Mouse (Mus musculus) midbrain, embryonic 15.5 days (tissue): Measurements from ENCODE around the gene Rin2. TPM values are rescaled to one million over a fixed set of nuclear protein-coding genes. Genes with fewer than 3 reads are reported as not detected.
A peak's percentile ranks its signal among the peaks of the same experiment; 100 is the strongest.

Source experiments
- ATAC-seq: fragments of 200-750 bp; cut with Nextera tagmentation; replicated peaks from 2 replicates; pipeline ENCODE4 v1.8.0; 2017; ENCODE audit warnings: moderate TSS enrichment
- H3K27ac ChIP-seq: fragments of 300-500 bp; sonication (generic); 2 replicates; pipeline ENCODE4 v1.5.1; 2015; ENCODE audit warnings: mild to moderate bottlenecking, inconsistent platforms
- H3K27me3 ChIP-seq: fragments of 300-500 bp; sonication (generic); replicated peaks from 2 replicates; pipeline ENCODE4 v1.6.1; 2015; ENCODE audit warnings: inconsistent platforms
- H3K36me3 ChIP-seq: fragments of 300-500 bp; sonication (generic); replicated peaks from 2 replicates; pipeline ENCODE4 v1.6.1; 2015; ENCODE audit warnings: inconsistent platforms
- H3K4me1 ChIP-seq: fragments of 300-500 bp; sonication (generic); 2 replicates; pipeline ENCODE4 v1.6.1; 2015; ENCODE audit warnings: inconsistent platforms
- H3K4me2 ChIP-seq: fragments of 300-500 bp; sonication (generic); 2 replicates; pipeline ENCODE4 v1.6.1; 2015; ENCODE audit warnings: inconsistent platforms, mild to moderate bottlenecking, moderate library complexity
- H3K4me3 ChIP-seq: fragments of 300-500 bp; sonication (generic); 2 replicates; pipeline ENCODE4 v1.5.1; 2015; ENCODE audit warnings: mild to moderate bottlenecking, inconsistent platforms
- H3K9ac ChIP-seq: fragments of 300-500 bp; sonication (generic); 2 replicates; pipeline ENCODE4 v1.6.1; 2015; ENCODE audit warnings: mild to moderate bottlenecking, inconsistent platforms
- H3K9me3 ChIP-seq: fragments of 300-500 bp; sonication (generic); 2 replicates; pipeline ENCODE4 v1.6.1; 2016; ENCODE audit warnings: inconsistent platforms
- WGBS: fragments of 180-500 bp; shearing (Covaris S2); methylation state at CpG from one replicate; pipeline ENCODE4 v1.1.7; 2015; ENCODE audit warnings: mixed read lengths; 5-methylcytosine and 5-hydroxymethylcytosine counted together
- polyA plus RNA-seq: library from polyadenylated mRNA; unstranded; fragments of >200 nt; fragmentation: Nextera tagmentation; extraction: Ambion mirVana; gene quantifications from 2 replicates; pipeline ENCODE4 v1.2.1, GENCODE M21; 2015

The Rin2 gene
- polyA plus RNA-seq, 1 experiment from 2014 or later, result 19.3 TPM

DNA sequence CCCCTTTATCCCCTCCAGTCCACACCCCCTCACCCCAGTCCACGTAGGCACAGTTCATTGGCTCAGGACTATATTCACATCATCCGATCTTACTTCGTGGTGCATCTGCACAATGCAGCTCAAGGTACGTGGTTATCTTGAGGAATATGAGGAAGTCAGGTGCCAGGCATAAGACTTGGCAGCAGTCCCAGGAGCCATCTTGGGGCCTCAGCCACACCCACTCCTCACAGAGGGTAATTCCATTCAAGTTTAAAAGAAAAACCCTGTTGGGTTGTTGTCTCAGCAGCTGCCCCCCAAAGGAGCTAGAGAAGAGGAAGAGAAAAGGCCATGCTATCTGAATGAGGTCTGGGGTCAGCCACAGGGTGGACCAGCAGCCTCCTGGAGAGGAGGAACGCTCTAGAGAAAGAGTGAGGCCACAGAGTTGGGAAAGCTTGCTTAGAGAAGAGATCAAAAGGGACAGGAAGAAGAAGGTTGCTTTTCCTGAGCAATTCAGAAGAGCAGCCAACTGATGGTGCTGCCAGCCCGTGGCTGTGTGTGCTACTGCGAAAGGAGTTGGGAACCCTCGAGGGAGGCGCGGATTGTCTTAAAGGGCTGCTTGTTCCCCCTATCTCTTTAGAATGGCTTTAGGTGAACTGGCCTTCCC is 16.5 kb downstream of the Rin2 start:
- ATAC-seq, result no peak
- WGBS, result 82% methylated on average over 10 of the region's 10 CpGs
- H3K9me3 ChIP-seq, result no peaks in the 10 kb centered on the region
- H3K36me3 ChIP-seq, result no peaks in the 10 kb centered on the region
- no peak overlapping the region for H3K4me2 ChIP-seq
- no peak overlapping the region for H3K9ac ChIP-seq
- H3K27ac ChIP-seq, result no peak overlapping the region
- H3K27me3 ChIP-seq, result no peaks in the 10 kb centered on the region
- H3K4me3 ChIP-seq, result no peak overlapping the region
- no peaks in the 10 kb centered on the region for H3K4me1 ChIP-seq

DNA sequence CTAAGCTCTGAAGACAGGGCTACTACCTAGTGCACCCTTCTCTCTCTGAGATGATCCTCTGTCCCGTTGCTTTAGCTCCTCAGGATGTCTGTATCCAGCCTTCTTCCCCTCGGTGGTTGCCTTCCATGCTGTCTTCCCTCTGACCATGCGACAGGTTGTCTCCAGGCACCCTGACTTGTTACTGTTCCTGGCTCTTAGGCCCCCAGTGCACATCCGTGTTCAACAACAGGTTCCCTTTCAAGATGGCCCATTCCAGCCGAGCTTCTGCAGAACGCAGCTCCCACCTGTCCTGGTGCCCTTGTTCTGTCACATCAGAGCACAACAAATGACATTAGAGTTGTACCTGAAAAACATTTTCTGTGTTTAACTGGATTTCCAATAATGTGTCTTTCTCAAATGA is 22.1 kb downstream of the Rin2 start:
- Histone ChIP-seq H3K4me1 (no peaks in the 10 kb centered on the region), H3K27me3 (no peaks in the 10 kb centered on the region), H3K27ac (no peak overlapping the region), H3K4me3 (no peak overlapping the region), H3K36me3 (no peaks in the 10 kb centered on the region), H3K4me2 (no peak overlapping the region), H3K9me3 (no peaks in the 10 kb centered on the region), H3K9ac (no peak overlapping the region)
- ATAC-seq, result no peak
- WGBS, result 91% methylated on average over 6 of the region's 6 CpGs

DNA sequence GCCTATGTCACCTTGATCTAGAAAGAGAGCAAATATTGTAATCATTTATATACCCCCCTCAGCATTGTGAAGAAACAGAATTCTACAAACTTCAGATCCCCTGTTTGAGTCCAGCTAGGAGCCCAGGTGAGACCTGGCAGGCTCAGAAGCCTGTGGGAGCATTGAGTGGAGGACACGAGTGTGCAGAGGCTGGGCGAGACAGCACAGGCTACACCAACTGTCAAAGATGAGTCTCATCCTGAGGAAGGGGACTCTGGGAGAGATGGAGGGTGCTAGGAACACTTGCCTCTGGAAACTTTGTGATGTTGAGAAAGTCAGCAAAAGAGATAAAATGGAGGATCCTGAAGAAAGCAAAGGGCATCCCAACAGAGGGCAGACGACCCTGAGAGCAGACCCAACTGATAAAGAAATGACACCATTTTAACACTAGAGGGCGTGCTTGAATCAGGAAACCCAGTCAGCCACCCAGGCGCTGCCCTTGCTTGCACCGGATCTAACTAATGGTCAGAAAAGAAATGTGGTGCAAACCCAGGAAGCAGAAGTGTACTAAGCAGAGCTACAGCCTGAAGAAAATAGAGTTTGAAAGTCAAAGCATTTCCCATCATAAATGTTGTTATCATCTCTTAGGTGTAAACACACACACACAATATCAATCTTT is 24.5 kb downstream of the Rin2 start:
- H3K9ac ChIP-seq, result no peak overlapping the region
- WGBS, result 32% methylated on average over 6 of the region's 6 CpGs
- peak; percentile 71; the same call in 1 of the 2 replicates for ATAC-seq
- H3K4me3 ChIP-seq, result no peak overlapping the region
- H3K27me3 ChIP-seq, result no peaks in the 10 kb centered on the region
- H3K9me3 ChIP-seq, result no peaks in the 10 kb centered on the region
- H3K4me2 ChIP-seq, result no peak overlapping the region
- H3K36me3 ChIP-seq, result no peaks in the 10 kb centered on the region
- H3K4me1 ChIP-seq, result no peaks in the 10 kb centered on the region
- no peak overlapping the region for H3K27ac ChIP-seq

DNA sequence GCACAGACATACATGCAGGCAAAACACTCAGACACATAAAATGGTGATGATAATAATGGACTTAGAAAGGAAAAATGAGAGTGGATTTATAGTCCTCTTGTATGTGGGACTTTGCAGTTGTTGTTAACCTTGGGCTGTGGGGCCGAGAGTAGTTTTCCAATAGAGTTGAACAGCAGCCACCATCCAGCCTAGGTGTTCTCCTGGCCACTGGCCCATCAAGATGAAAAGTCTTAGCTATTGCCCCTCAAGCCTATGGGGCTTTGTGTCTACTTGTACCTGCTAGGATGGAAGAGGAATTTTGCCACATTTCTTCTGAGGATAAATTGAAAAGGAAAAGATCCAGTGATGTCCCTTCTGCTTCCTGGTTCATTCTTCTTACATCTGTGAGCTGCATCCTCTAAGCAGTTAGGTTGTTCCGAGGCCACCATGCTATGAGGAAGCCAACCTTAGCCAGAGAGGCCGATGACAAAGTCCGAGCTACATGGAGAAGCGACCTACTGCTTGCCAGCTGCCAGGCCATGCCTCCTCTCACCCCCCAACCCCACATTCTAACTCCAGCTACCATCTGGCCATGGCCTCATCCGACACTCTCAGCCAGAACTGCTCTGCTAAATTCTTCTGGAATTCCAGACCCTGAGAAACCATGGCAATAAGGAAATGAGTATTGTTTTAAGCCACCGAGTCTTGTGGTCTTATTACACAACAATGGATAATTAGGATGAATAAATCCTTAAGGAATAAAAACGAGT is 25.4 kb downstream of the Rin2 start:
- no peaks in the 10 kb centered on the region for H3K9me3 ChIP-seq
- no peak overlapping the region for H3K9ac ChIP-seq
- H3K4me1 ChIP-seq, result no peaks in the 10 kb centered on the region
- no peaks in the 10 kb centered on the region for H3K36me3 ChIP-seq
- no peak overlapping the region for H3K4me2 ChIP-seq
- H3K27ac ChIP-seq, result no peak overlapping the region
- no peak for ATAC-seq
- H3K27me3 ChIP-seq, result no peaks in the 10 kb centered on the region
- no peak overlapping the region for H3K4me3 ChIP-seq
- WGBS, result 69% methylated on average over 8 of the region's 8 CpGs

DNA sequence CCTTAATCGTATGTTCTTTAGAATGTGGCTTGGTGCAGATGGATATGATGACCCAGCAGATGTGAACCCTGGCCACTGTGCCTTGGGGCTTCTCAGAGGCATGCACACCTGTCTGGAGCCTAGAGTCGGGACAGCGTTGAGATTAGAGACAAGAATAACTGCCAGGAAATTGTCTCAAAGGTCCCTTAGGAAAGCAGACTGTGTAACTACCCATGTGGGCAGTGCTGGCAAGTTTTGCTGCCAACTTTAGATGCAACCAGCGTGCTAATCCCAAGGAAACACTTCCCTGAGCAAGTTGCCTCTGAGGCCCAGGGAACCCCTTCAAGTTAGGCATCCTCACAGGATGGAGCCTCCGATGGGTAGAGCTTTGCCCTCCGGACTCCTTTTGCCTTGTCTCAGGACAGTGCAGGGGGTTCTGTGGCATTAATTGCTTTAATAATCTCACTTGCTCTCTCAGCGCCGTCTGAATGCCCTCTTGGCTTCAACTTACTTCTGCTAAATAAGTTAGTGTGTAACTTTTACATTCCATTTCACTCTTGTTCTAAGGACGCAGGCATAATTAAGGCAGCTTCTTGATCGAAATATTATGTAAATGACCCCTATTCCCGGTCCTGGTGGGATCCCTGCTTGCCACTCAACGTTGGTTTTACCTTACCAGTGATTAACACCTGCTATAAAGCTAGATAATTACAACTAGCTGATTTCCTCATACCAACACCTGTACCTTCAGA is 26.8 kb downstream of the Rin2 start:
- WGBS, result 83% methylated on average over 12 of the region's 12 CpGs
- ATAC-seq, result no peak
- no peaks in the 10 kb centered on the region for H3K9me3 ChIP-seq
- H3K4me2 ChIP-seq, result no peak overlapping the region
- no peak overlapping the region for H3K4me3 ChIP-seq
- H3K4me1 ChIP-seq, result no peaks in the 10 kb centered on the region
- no peak overlapping the region for H3K27ac ChIP-seq
- no peaks in the 10 kb centered on the region for H3K27me3 ChIP-seq
- no peak overlapping the region for H3K9ac ChIP-seq
- H3K36me3 ChIP-seq, result no peaks in the 10 kb centered on the region

DNA sequence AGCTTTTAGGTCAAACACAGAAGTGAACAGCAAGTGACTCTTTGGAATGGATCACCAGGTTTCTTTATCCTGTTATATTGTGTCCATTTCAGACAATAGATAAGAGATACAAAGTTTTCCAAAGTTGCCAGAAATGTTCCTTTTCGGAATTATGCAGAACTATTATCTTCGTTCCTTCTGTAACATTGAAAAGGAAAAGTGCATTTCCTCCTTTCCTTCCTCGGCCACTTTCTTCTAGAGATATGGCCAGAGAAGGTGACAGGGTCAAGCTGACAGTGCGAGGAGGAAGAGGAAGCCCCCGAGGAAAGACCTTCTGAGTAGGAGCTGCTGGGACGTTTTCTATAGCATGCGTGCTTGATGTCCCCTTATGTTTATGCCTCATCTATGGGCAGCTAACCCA is 29.7 kb downstream of the Rin2 start:
- Histone ChIP-seq H3K27me3 (no peaks in the 10 kb centered on the region), H3K36me3 (no peaks in the 10 kb centered on the region), H3K4me1 (no peaks in the 10 kb centered on the region), H3K4me2 (no peak overlapping the region), H3K4me3 (no peak overlapping the region), H3K27ac (no peak overlapping the region), H3K9ac (no peak overlapping the region), H3K9me3 (no peaks in the 10 kb centered on the region)
- WGBS, result 83% methylated on average over 7 of the region's 7 CpGs
- ATAC-seq, result no peak

DNA sequence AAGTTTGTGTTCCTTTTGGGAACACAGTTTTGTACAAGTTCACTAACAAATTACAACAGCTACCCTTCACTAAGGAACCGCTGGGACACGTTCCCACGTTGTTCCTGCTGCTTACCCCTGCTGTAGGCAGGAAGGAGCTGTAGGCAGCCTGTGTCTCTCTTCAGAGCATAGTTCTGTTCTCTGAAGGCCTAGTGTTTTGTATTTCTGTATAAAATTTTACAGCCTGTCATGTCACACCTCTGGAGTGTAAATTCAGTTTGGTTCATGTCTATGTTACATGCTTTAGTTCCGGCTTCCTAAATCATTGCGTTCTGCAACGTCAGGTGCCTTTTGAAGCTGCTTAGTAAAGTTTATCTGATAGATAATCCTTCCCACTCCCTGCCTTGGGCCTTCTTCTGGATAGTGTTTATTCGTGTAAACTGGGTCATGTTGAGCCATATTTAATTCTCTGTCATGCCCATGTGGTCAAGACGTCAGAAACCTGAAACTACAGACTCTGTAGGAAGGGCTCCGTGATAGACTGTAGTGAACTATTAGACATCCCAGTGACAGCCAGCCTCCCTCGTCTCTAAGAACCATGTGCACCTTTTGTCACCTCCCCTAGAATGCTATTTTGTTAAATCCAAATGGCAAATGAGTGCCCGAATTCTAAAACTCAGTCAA is 34.8 kb downstream of the Rin2 start:
- no peak overlapping the region for H3K27ac ChIP-seq
- H3K4me3 ChIP-seq, result no peak overlapping the region
- no peak overlapping the region for H3K4me2 ChIP-seq
- ATAC-seq, result no peak
- H3K36me3 ChIP-seq, result no peaks in the 10 kb centered on the region
- no peak overlapping the region for H3K9ac ChIP-seq
- WGBS, result 82% methylated on average over 11 of the region's 11 CpGs
- H3K9me3 ChIP-seq, result no peaks in the 10 kb centered on the region
- no peaks in the 10 kb centered on the region for H3K4me1 ChIP-seq
- no peaks in the 10 kb centered on the region for H3K27me3 ChIP-seq

DNA sequence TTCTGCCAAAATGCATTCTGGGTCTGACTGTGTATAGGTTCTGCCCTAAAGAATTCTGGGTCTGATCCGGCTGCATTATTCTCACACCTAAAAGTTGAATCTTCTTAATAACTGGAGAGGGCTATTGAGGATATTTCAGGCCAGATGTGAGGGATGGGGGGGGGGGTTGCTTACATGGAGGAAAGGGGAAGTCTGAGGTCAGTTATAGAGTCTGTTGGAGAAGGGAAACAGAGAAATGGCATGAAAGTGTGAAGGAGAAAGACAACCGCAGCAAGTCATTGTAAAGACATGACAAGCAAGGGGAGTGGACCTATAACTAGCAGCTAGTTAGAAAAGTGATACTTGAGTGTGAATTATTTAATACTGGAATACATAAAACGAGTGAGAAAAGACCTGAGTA is 36.5 kb downstream of the Rin2 start:
- Histone ChIP-seq H3K27me3 (no peaks in the 10 kb centered on the region), H3K9ac (no peak overlapping the region), H3K9me3 (no peaks in the 10 kb centered on the region), H3K27ac (no peak overlapping the region), H3K4me1 (no peaks in the 10 kb centered on the region), H3K36me3 (no peaks in the 10 kb centered on the region), H3K4me2 (no peak overlapping the region), H3K4me3 (no peak overlapping the region)
- 81% methylated on average over 3 of the region's 3 CpGs for WGBS
- ATAC-seq, result no peak

DNA sequence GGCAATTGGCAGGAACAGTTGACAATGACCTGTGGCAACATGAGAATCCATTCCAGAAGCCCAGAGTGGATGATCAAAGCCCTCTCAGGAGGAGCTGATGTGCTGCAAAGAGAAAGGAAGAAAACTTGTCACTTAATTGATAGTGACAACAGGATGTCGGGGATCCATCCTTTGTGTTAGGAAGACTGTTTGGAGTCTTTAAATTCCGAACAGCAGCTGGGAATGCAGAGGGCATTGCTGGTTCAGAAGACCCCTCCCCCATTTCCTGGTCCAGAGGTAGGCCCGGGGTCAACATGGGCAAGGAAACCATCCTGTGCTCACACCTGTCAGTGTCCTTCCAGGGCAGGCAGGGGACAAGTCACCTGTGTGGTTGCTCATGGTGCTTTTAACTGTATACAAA is 37.0 kb downstream of the Rin2 start:
- Histone ChIP-seq H3K27ac (no peak overlapping the region), H3K9me3 (no peaks in the 10 kb centered on the region), H3K4me1 (no peaks in the 10 kb centered on the region), H3K9ac (no peak overlapping the region), H3K27me3 (no peaks in the 10 kb centered on the region), H3K36me3 (no peaks in the 10 kb centered on the region), H3K4me2 (no peak overlapping the region), H3K4me3 (no peak overlapping the region)
- 30% methylated on average over 3 of the region's 3 CpGs for WGBS
- no peak; the same call in 1 of the 2 replicates for ATAC-seq

DNA sequence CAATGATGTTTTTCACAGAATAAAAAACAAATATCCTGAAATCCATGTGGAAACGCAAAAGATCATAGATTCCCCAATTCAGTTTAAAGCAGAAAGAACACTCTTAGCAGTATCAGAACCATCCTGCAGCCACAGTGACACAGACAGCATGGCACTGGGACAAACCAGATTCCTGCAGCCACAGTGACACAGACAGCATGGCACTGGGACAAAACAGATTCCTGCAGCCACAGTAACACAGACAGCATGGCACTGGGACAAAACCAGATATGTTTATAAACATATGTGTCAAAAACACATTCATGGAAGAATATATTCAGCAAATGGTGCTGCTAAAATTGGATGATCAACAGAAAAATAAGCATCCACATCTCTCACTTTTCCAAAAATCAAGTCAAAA is 42.5 kb downstream of the Rin2 start:
- ATAC-seq, result no peak
- H3K36me3 ChIP-seq, result no peaks in the 10 kb centered on the region
- no peak overlapping the region for H3K9ac ChIP-seq
- no peak overlapping the region for H3K4me2 ChIP-seq
- no peaks in the 10 kb centered on the region for H3K4me1 ChIP-seq
- H3K27me3 ChIP-seq, result no peaks in the 10 kb centered on the region
- no peak overlapping the region for H3K4me3 ChIP-seq
- H3K27ac ChIP-seq, result no peak overlapping the region
- no peaks in the 10 kb centered on the region for H3K9me3 ChIP-seq
- 76% methylated on average over 1 of the region's 1 CpGs for WGBS

DNA sequence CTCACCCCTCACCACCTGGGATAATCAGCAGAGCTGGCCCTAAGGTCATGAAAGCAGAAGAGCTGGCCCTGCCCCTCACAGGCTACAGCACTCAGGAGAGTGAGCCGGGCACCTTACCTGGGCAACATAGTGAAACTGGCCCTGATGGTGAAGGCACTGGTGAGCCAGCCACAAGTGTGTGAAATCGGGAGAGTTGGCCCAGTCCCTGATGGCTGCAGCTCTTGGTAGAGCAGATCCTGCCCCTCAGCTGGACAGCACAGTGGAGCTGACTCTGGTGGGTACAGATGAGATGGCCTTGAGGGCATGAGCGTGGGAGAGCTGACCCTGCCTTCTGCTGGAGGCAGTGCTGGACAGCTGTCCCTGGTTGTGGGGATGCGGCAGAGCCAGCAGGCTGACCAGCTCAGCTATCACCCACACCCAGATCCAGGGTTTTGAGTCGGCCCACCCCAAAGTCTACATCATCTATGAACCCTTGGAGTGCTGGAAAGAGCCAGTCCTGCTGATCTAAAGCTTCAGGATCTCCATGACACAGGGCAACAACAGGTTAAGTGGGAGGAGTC is 43.7 kb downstream of the Rin2 start:
- WGBS, result 90% methylated on average over 5 of the region's 5 CpGs
- no peak overlapping the region for H3K9ac ChIP-seq
- no peak for ATAC-seq
- H3K27ac ChIP-seq, result no peak overlapping the region
- H3K36me3 ChIP-seq, result no peaks in the 10 kb centered on the region
- H3K9me3 ChIP-seq, result no peaks in the 10 kb centered on the region
- no peaks in the 10 kb centered on the region for H3K27me3 ChIP-seq
- H3K4me2 ChIP-seq, result no peak overlapping the region
- H3K4me1 ChIP-seq, result no peaks in the 10 kb centered on the region
- no peak overlapping the region for H3K4me3 ChIP-seq

DNA sequence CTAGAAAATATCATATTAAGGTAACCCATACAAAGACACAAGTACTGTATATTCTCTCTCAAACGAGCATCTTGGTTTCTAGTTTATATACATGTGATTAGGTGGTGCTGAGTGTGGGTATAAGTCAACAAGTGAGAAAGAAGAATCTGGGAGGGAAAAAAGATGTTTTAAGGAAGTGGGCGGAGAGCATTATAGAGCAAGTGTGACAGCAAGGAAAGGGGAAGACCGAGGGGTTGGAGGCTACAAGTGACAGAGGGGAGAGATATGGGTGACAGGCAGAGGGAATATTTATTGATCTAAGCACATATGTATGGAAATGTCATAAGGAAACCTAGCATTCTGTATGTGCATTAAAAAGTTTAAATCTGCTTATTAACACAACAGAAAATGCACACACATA is 45.1 kb downstream of the Rin2 start:
- H3K4me2 ChIP-seq, result no peak overlapping the region
- no peaks in the 10 kb centered on the region for H3K4me1 ChIP-seq
- H3K27ac ChIP-seq, result no peak overlapping the region
- no peak overlapping the region for H3K4me3 ChIP-seq
- no peak for ATAC-seq
- no peaks in the 10 kb centered on the region for H3K9me3 ChIP-seq
- H3K9ac ChIP-seq, result no peak overlapping the region
- H3K36me3 ChIP-seq, result no peaks in the 10 kb centered on the region
- 79% methylated on average over 3 of the region's 3 CpGs for WGBS
- no peaks in the 10 kb centered on the region for H3K27me3 ChIP-seq
